Mouse (Mus musculus): ENCODE measurements around the gene Mbd3.
A peak's percentile ranks its signal among the peaks of the same experiment; 100 is the strongest.

DNA sequence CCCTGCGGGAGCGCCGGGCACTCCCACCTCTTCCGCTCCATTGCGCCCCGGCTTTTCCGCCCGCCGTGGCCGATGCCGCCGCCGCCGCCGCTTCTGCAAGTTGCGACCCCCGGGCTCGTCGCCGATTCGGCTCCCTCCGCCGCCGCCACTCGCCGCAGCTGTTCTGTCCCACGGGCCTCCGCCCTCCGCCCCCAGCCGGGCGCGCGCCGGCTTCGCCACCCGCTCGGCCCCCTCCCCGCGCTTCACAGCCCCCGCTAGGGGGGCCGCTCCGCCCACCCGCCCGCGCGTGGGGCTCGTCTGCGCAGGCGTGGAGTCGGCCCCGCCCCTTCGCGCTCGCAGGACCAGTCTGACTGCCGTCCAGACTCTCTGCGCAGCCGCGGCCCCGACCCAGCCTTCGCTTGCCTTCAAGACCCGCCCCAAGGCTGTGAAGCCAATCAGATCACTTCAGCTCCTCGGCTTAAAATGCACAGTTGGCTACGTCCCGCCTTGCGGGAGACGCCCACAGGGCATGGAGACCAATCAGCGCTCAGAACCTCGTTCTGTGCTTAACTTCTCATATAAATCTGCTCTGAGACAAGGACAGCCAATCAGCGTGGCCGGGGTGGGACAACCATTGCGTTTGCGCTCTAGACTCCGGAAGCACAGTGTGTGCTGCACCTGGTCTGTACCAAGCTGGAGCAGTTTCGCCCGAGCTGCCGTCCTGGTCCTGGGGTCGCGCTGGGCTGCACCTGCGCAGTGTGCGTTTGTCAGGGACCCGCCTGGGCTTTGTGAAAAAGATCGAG is at the start of gene Mbd3:
- TF ChIP-seq CTCF (IDR thresholded peaks at IDR 0.05; ENCODE audit: low read depth, low read length): no peak
- peak; percentile 99 for TF ChIP-seq POLR2A (IDR thresholded peaks at IDR 0.05; ENCODE audit: extremely low read depth, insufficient read depth, low read length)

All from liver, adult 2 months (tissue).